Mouse (Mus musculus) neural tube, embryonic 13.5 days (tissue): ENCODE data around the gene Ifih1. TPM values are rescaled to one million over a fixed set of nuclear protein-coding genes. Genes with fewer than 3 reads are reported as not detected.

Experiments used
- ATAC-seq: fragments of 200-750 bp; cut with Nextera tagmentation; 2 replicates; pipeline ENCODE4 v1.8.0; 2017; ENCODE audit warnings: low read depth, mild to moderate bottlenecking, moderate TSS enrichment, moderate library complexity
- H3K27ac ChIP-seq: fragments of 300-500 bp; sonication (generic); replicated peaks from 2 replicates; pipeline ENCODE4 v1.5.1; 2015; ENCODE audit warnings: moderate library complexity, mild to moderate bottlenecking, inconsistent platforms
- H3K27me3 ChIP-seq: fragments of 300-500 bp; sonication (generic); 2 replicates; pipeline ENCODE4 v1.6.1; 2015; ENCODE audit warnings: mild to moderate bottlenecking, inconsistent platforms
- H3K36me3 ChIP-seq: fragments of 300-500 bp; sonication (generic); 2 replicates; pipeline ENCODE4 v1.6.1; 2015; ENCODE audit warnings: mild to moderate bottlenecking, inconsistent platforms
- H3K4me1 ChIP-seq: fragments of 300-500 bp; sonication (generic); replicated peaks from 2 replicates; pipeline ENCODE4 v1.6.1; 2015; ENCODE audit warnings: inconsistent platforms
- H3K4me2 ChIP-seq: fragments of 300-500 bp; sonication (generic); 2 replicates; pipeline ENCODE4 v1.6.1; 2015; ENCODE audit warnings: inconsistent platforms, mild to moderate bottlenecking, moderate library complexity
- H3K4me3 ChIP-seq: fragments of 300-500 bp; sonication (generic); 2 replicates; pipeline ENCODE4 v1.5.1; 2015; ENCODE audit warnings: mild to moderate bottlenecking, inconsistent platforms
- H3K9ac ChIP-seq: fragments of 300-500 bp; sonication (generic); 2 replicates; pipeline ENCODE4 v1.6.1; 2015; ENCODE audit warnings: moderate library complexity, mild to moderate bottlenecking, inconsistent platforms
- H3K9me3 ChIP-seq: fragments of 300-500 bp; sonication (generic); 2 replicates; pipeline ENCODE4 v1.6.1; 2016; ENCODE audit warnings: inconsistent platforms
- WGBS: fragments of 180-500 bp; shearing (Covaris S2); methylation state at CpG from one replicate; pipeline ENCODE4 v1.1.7; 2015; 5-methylcytosine and 5-hydroxymethylcytosine counted together
- polyA plus RNA-seq: library from polyadenylated mRNA; unstranded; fragments of >200 nt; fragmentation: Nextera tagmentation; extraction: Ambion mirVana; gene quantifications from 2 replicates; pipeline ENCODE4 v1.2.1, GENCODE M21; 2015

Gene Ifih1
- polyA plus RNA-seq, 1 experiment from 2014 or later = 0.77 TPM

- H3K9ac ChIP-seq = no peak overlapping the region
- H3K9me3 ChIP-seq = no peaks in the 10 kb centered on the region
- H3K36me3 ChIP-seq = no peaks in the 10 kb centered on the region
- no peak overlapping the region for H3K27ac ChIP-seq
- H3K4me3 ChIP-seq = no peak overlapping the region
- H3K27me3 ChIP-seq = peaks cover 18% of the 10 kb centered on the region
- WGBS = 47% methylated on average over 6 of the region's 6 CpGs
- no peak overlapping the region for H3K4me2 ChIP-seq
- ATAC-seq = no peak
- no peaks in the 10 kb centered on the region for H3K4me1 ChIP-seq
These were observed 14.5 kb upstream of the Ifih1 start for GRCm38 (mm10) chr2:62660565-62660964.

GRCm38 (mm10) chr2:62656072-62656471 lies 10.0 kb upstream of the Ifih1 start:
- no peaks in the 10 kb centered on the region for H3K27me3 ChIP-seq
- no peaks in the 10 kb centered on the region for H3K4me1 ChIP-seq
- no peak for ATAC-seq
- H3K9me3 ChIP-seq = no peaks in the 10 kb centered on the region
- no peak overlapping the region for H3K9ac ChIP-seq
- 78% methylated on average over 1 of the region's 1 CpGs for WGBS
- H3K4me2 ChIP-seq = no peak overlapping the region
- no peak overlapping the region for H3K27ac ChIP-seq
- no peak overlapping the region for H3K4me3 ChIP-seq
- H3K36me3 ChIP-seq = no peaks in the 10 kb centered on the region

GRCm38 (mm10) chr2:62654519-62655338 lies 8.7 kb upstream of the Ifih1 start:
- Histone ChIP-seq H3K27ac (no peak overlapping the region), H3K9ac (no peak overlapping the region), H3K4me1 (no peaks in the 10 kb centered on the region), H3K4me3 (no peak overlapping the region), H3K36me3 (no peaks in the 10 kb centered on the region), H3K9me3 (no peaks in the 10 kb centered on the region), H3K4me2 (no peak overlapping the region), H3K27me3 (0 out of 2 replicates have a peak, but pooled peaks cover 3% of the 10 kb centered on the region)
- ATAC-seq = peak; percentile 53; the same call in 1 of the 2 replicates
- 48% methylated on average over 7 of the region's 7 CpGs for WGBS

DNA sequence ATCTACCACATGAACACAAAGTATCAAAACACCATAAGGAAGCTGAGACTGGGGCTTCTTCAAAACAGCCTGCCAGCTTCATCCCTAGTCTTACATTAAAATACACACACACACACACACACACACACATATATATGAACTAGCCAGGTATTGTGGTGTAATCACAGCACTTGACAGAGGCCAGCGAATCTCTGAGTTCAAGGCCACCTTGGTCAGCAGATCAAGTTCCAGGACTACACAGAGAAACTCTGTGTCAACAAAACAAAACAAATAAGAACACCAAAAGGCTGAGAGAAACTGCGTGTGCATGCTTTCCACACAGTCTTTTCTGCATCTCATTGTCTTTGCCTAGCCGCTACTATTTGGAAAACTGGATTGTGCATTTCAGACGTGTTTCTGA lies 6.4 kb upstream of the Ifih1 start:
- Histone ChIP-seq H3K9me3 (no peaks in the 10 kb centered on the region), H3K4me1 (no peaks in the 10 kb centered on the region)

DNA sequence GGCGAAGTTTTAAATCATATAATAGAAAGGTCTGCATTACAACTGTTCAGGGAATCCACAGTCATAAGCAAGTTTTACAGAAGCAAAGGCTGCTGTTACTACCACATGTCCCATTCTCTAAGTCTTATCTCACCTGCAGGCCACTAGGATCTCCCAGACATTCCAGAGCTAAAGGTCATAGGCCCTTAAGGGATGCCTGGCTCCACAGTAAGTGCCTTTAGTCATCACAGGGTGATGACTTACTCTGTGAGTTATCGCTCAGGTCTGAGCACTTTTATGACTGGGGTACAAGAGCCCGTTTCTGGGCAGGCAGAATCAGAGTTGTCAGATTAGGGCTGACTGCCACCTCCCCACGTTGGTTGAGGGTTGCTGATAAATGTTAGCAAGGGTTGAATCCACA lies 5.8 kb upstream of the Ifih1 start:
- WGBS = 80% methylated on average over 4 of the region's 4 CpGs
- ATAC-seq = no peak
- no peak overlapping the region for H3K9ac ChIP-seq

More for the DNA sequence above, 6.4 kb upstream of the Ifih1 start:
- Histone ChIP-seq H3K9ac (no peak overlapping the region), H3K4me2 (no peak overlapping the region), H3K4me3 (no peak overlapping the region), H3K27ac (no peak overlapping the region), H3K27me3 (0 out of 2 replicates have a peak, but pooled peaks cover 3% of the 10 kb centered on the region), H3K36me3 (no peaks in the 10 kb centered on the region)
- no peak for ATAC-seq
- WGBS = 86% methylated on average over 4 of the region's 4 CpGs

DNA sequence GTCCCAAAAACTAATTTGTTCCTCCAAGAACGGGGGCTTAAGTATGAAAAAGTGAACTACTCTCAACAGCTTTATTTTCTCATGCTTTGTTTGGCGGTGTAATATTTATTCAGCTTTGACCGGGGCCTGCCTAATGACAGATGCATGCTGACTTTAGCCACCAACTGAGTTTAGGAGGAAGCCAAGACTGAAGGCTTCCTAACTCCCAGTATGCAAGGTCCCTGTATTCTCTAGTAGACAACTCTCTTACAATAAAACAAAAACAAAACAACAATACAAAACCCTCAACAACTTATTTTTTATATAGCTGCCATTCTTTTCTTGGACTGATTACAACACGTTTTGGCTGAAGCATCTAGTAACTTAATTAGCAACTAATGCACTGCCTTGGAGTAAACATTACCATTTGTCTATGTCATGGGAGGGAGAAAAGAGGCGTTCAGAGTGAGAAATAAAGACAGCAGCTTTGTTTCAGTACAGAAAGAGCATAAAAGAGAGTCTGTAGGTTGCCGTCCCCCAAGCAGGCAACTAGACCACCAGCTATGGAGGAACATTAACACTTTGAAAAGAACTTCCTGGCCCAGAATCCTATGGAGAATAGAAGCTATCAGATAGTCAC lies 725 bp upstream of the Ifih1 start:
- H3K9me3 ChIP-seq = no peaks in the 10 kb centered on the region
- H3K27me3 ChIP-seq = peaks cover 22% of the 10 kb centered on the region
- 9% methylated on average over 6 of the region's 6 CpGs for WGBS
- peak overlapping the region; percentile 77 for H3K4me2 ChIP-seq
- H3K36me3 ChIP-seq = no peaks in the 10 kb centered on the region
- H3K9ac ChIP-seq = no peak overlapping the region
- no peak overlapping the region for H3K27ac ChIP-seq
- peaks cover 21% of the 10 kb centered on the region for H3K4me1 ChIP-seq
- H3K4me3 ChIP-seq = peak overlapping the region; percentile 43
- ATAC-seq = peak; percentile 40; the same call in 1 of the 2 replicates

More for the DNA sequence above, 5.8 kb upstream of the Ifih1 start:
- no peaks in the 10 kb centered on the region for H3K9me3 ChIP-seq
- no peak overlapping the region for H3K4me2 ChIP-seq
- peaks cover 5% of the 10 kb centered on the region for H3K4me1 ChIP-seq
- 0 out of 2 replicates have a peak, but pooled peaks cover 3% of the 10 kb centered on the region for H3K27me3 ChIP-seq
- no peak overlapping the region for H3K4me3 ChIP-seq
- no peaks in the 10 kb centered on the region for H3K36me3 ChIP-seq
- no peak overlapping the region for H3K27ac ChIP-seq

GRCm38 (mm10) chr2:62645475-62645874 lies 580 bp downstream of the Ifih1 start:
- no peak overlapping the region for H3K27ac ChIP-seq
- peaks cover 21% of the 10 kb centered on the region for H3K4me1 ChIP-seq
- peak; percentile 19; the same call in 1 of the 2 replicates for ATAC-seq
- H3K27me3 ChIP-seq = peaks cover 22% of the 10 kb centered on the region
- H3K4me2 ChIP-seq = peak overlapping the region; percentile 77
- no peaks in the 10 kb centered on the region for H3K9me3 ChIP-seq
- peak overlapping the region; percentile 43 for H3K4me3 ChIP-seq
- 33% methylated on average over 12 of the region's 12 CpGs for WGBS
- H3K9ac ChIP-seq = peak overlapping the region; percentile 62
- no peaks in the 10 kb centered on the region for H3K36me3 ChIP-seq

DNA sequence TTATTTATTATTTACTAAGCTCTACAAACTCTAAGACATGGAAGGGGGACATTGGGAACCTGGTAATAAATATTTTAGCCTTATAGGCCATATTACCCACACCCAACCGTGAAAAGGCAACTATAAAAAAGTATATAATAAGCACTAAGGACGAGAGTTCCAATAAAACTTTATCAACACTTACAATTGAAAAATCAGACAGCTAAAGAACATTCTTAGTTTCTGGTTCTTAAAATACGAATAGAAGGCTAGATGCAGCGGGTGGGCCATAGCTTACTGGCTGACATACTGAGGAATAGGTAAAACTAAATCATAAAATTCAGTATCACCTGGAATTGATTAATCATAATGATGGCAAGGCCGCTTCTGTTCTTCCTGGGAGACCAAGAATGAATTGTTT lies 1.2 kb downstream of the Ifih1 start:
- H3K9ac ChIP-seq = no peak overlapping the region
- peaks cover 20% of the 10 kb centered on the region for H3K27me3 ChIP-seq
- H3K36me3 ChIP-seq = no peaks in the 10 kb centered on the region
- peaks cover 21% of the 10 kb centered on the region for H3K4me1 ChIP-seq
- H3K27ac ChIP-seq = no peak overlapping the region
- H3K4me2 ChIP-seq = no peak overlapping the region
- no peaks in the 10 kb centered on the region for H3K9me3 ChIP-seq
- 91% methylated on average over 5 of the region's 5 CpGs for WGBS
- no peak for ATAC-seq
- H3K4me3 ChIP-seq = no peak overlapping the region

DNA sequence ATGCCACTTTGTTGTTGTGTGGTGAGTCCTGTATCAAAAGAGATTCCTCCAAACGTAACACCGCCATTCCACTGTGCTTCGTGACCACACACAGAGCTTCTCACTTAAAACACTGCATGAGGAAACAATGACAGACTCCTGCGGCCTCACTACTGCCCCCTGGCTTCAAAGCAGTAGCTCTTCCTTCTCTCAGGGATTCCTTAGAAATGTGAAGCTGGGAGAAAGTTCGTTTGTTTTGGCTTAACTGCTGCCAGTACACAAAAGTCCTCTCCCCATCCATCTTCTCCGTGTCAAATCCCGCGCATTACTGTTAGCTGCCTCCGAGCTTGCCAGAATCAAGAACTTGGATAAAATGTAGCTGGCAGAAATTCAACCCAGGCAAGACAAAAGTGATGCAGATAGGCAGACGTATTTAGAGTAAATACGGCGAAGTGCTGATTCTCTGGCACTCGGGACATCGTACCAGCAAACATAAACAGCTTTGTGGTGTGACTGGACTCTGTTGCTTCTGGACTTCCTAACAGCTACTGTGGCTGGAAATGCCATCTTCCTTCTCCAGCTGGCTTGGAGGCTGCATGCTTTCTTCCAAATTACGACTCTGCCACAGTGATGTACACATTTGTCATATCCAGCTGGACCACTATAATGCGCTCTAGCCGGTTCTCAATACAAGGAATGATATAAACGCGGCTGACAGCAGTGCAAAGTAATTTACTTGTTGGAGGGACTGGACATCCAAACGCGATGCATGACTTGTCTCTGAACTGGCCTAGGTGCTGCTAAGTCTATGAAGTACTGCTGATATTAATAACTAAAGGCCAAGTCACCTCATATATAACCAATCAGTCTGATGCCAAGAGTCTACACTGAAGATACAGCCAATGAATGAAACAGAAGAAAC lies 2.4 kb downstream of the Ifih1 start:
- H3K9ac ChIP-seq = no peak overlapping the region
- 43% methylated on average over 21 of the region's 21 CpGs for WGBS
- H3K4me3 ChIP-seq = no peak overlapping the region
- ATAC-seq = no peak
- no peak overlapping the region; the same call in 1 of the 2 replicates for H3K27ac ChIP-seq
- H3K36me3 ChIP-seq = no peaks in the 10 kb centered on the region
- peaks cover 19% of the 10 kb centered on the region for H3K27me3 ChIP-seq
- H3K4me1 ChIP-seq = peaks cover 21% of the 10 kb centered on the region
- peak overlapping the region; percentile 29 for H3K4me2 ChIP-seq
- H3K9me3 ChIP-seq = no peaks in the 10 kb centered on the region

- 91% methylated on average over 2 of the region's 2 CpGs for WGBS
- Histone ChIP-seq H3K4me2 (no peak overlapping the region), H3K27me3 (peaks cover 7% of the 10 kb centered on the region; the same call in 1 of the 2 replicates), H3K9me3 (no peaks in the 10 kb centered on the region), H3K4me1 (no peaks in the 10 kb centered on the region; the same call in 1 of the 2 replicates), H3K27ac (no peak overlapping the region), H3K36me3 (no peaks in the 10 kb centered on the region), H3K9ac (no peak overlapping the region), H3K4me3 (no peak overlapping the region)
- no peak for ATAC-seq
These were observed 6.2 kb downstream of the Ifih1 start for GRCm38 (mm10) chr2:62639869-62640268.

- WGBS = 22% methylated on average over 6 of the region's 6 CpGs
- no peak; the same call in 1 of the 2 replicates for ATAC-seq
- H3K36me3 ChIP-seq = no peaks in the 10 kb centered on the region
These were observed 15.6 kb downstream of the Ifih1 start for GRCm38 (mm10) chr2:62630446-62630845.

More at GRCm38 (mm10) chr2:62630446-62630845, 15.6 kb downstream of the Ifih1 start:
- Histone ChIP-seq H3K9ac (no peak overlapping the region), H3K27me3 (no peaks in the 10 kb centered on the region), H3K4me3 (no peak overlapping the region), H3K4me1 (no peaks in the 10 kb centered on the region), H3K4me2 (no peak overlapping the region), H3K9me3 (no peaks in the 10 kb centered on the region), H3K27ac (no peak overlapping the region)
